Mouse (Mus musculus) forebrain, embryonic 14.5 days (tissue): ENCODE data around the gene Fbxw8. TPM values are rescaled to one million over a fixed set of nuclear protein-coding genes. Genes with fewer than 3 reads are reported as not detected.

ENCODE experiments used
- ATAC-seq: fragments of 200-750 bp; cut with Nextera tagmentation; 2 replicates; pipeline ENCODE4 v1.8.0; 2017; ENCODE audit warnings: mild to moderate bottlenecking, moderate library complexity
- DNase-seq: peaks from one replicate; pipeline ENCODE4 v3.0.0-alpha.2; 2015; ENCODE audit warnings: low spot score
- H3K27ac ChIP-seq: fragments of 300-500 bp; sonication (generic); 2 replicates; pipeline ENCODE4 v1.5.1; 2014; ENCODE audit warnings: low read depth, mild to moderate bottlenecking, control low read depth, low read length, moderate library complexity
- H3K27me3 ChIP-seq: fragments of 300-500 bp; sonication (generic); replicated peaks from 2 replicates; pipeline ENCODE4 v1.6.1; 2014; ENCODE audit warnings: low read length, control low read depth, mixed read lengths; ENCODE audit not compliant: control insufficient read depth, insufficient read depth
- H3K36me3 ChIP-seq: fragments of 300-500 bp; sonication (generic); 2 replicates; pipeline ENCODE4 v1.6.1; 2014; ENCODE audit warnings: low read length, control low read depth; ENCODE audit not compliant: control insufficient read depth, insufficient read depth
- H3K4me1 ChIP-seq: fragments of 300-500 bp; sonication (generic); 2 replicates; pipeline ENCODE4 v1.6.1; 2014; ENCODE audit warnings: antibody characterized with exemption, low read length, control low read depth; ENCODE audit not compliant: control insufficient read depth, insufficient read depth
- H3K4me2 ChIP-seq: fragments of 300-500 bp; sonication (generic); 2 replicates; pipeline ENCODE4 v1.6.1; 2014; ENCODE audit warnings: mild to moderate bottlenecking, control low read depth, low read length
- H3K4me3 ChIP-seq: fragments of 300-500 bp; sonication (generic); 2 replicates; pipeline ENCODE4 v1.5.1; 2014; ENCODE audit warnings: low read depth, low read length, control low read depth
- H3K9ac ChIP-seq: fragments of 300-500 bp; sonication (generic); 2 replicates; pipeline ENCODE4 v1.6.1; 2014; ENCODE audit warnings: mild to moderate bottlenecking, low read length, control low read depth, moderate library complexity
- H3K9me3 ChIP-seq: fragments of 300-500 bp; sonication (generic); replicated peaks from 2 replicates; pipeline ENCODE4 v1.6.1; 2016; ENCODE audit warnings: low read length, control low read depth, mixed read lengths; ENCODE audit not compliant: control insufficient read depth
- WGBS: fragments of 180-500 bp; shearing (Covaris S2); extraction: QIAGEN DNeasy Blood & Tissue Kit; methylation state at CpG from one replicate; pipeline ENCODE4 v1.1.7; 2014; 5-methylcytosine and 5-hydroxymethylcytosine counted together
- polyA plus RNA-seq: library from polyadenylated mRNA; unstranded; fragments of >200 nt; fragmentation: Nextera tagmentation; extraction: Ambion mirVana; gene quantifications from 2 replicates; pipeline ENCODE4 v1.2.1, GENCODE M21; 2014

Gene Fbxw8
- polyA plus RNA-seq, 1 experiment from 2014 or later: 19.5 TPM

DNA sequence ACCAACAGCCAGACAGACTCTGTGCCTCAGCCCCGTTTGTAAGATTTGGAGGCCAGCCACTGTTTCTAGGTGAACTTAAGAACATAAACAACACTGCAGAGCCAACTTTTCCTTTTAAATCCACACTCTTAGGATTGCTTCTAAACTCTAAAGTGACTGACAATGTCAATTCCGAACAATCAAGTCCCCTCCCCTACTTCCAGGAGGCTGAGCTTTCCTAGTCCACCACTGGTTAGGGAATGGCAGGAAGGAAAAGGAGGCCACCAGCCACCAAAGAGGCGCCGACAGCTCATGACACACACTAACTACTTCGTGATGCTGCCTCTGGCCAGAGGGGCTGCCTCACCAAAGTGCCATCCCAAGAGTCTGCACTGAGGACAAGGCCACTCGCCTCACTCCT, 10.5 kb downstream of the Fbxw8 start:
- H3K27me3 ChIP-seq: no peaks in the 10 kb centered on the region
- DNase-seq (no peak), ATAC-seq (no peak)
- H3K9me3 ChIP-seq: no peaks in the 10 kb centered on the region
- no peak overlapping the region for H3K9ac ChIP-seq
- 91% methylated on average over 6 of the region's 6 CpGs for WGBS
- H3K4me3 ChIP-seq: no peak overlapping the region
- H3K36me3 ChIP-seq: peaks cover 29% of the 10 kb centered on the region
- H3K4me2 ChIP-seq: no peak overlapping the region
- H3K27ac ChIP-seq: no peak overlapping the region
- no peaks in the 10 kb centered on the region; the same call in 1 of the 2 replicates for H3K4me1 ChIP-seq

DNA sequence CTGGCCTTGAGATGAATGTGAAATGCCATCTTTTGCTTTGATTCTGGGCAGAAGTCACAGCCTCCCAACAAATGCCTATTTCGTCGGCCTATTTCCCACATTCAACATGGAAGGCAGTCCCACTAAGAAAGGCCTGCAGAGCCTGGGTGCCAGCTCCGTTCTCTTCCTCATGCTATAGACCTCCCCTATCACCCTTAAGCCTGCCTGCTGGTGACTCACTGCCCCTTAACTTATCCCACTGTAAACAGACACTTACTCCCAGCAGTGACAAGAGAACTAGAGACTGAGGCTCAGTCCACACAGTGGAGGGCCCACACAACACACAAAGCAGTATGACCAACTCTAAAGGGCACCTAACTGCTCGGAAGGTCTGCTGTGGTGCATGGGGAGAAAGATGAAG, 10.9 kb downstream of the Fbxw8 start:
- Histone ChIP-seq H3K9ac (no peak overlapping the region), H3K4me3 (no peak overlapping the region), H3K27me3 (no peaks in the 10 kb centered on the region), H3K36me3 (peaks cover 33% of the 10 kb centered on the region), H3K27ac (no peak overlapping the region), H3K9me3 (no peaks in the 10 kb centered on the region), H3K4me2 (no peak overlapping the region), H3K4me1 (no peaks in the 10 kb centered on the region; the same call in 1 of the 2 replicates)
- DNase-seq (no peak), ATAC-seq (no peak)
- WGBS: 93% methylated on average over 4 of the region's 4 CpGs

DNA sequence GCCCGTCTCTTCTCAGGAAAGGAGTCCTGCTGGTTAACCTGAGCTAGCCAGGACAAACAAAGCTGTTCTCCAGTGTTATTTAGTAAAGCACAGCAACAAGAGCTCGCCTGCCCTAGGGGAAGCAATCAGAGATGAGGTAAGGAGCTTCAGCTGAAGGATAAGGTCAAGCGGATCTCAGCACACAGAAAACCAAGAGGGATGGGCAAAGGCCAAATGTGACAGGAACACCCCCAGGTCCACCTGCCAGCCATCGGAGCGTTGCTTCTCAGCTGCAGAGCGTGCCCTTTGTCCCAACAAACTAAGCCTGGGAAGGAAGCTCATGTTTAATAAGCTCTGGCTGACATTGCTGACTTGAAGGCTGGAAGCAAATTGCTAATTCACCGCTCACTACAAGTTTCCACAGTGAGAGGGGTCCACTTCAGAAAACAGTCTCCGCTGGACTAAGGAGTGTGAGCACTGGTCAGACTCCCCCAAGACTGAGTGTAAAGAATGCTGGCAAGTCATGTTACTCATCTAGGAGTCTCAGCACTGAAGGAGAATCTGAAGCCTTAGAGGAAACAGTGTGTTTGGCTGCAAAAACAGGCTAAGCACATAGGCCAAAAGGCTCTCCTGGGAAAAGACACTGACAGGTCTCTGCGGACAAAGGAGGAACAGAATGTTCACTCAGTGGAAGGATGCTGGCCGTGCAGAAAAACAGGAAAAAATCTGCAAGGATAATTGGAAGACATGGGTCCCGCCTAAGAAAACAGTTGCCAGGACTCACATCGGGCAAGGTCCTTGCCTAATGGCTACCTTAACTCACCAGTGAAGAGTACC, 11.8 kb downstream of the Fbxw8 start:
- Histone ChIP-seq H3K36me3 (peaks cover 42% of the 10 kb centered on the region), H3K27me3 (no peaks in the 10 kb centered on the region), H3K9ac (no peak overlapping the region), H3K4me3 (no peak overlapping the region), H3K27ac (no peak overlapping the region), H3K4me2 (no peak overlapping the region), H3K9me3 (no peaks in the 10 kb centered on the region), H3K4me1 (no peaks in the 10 kb centered on the region; the same call in 1 of the 2 replicates)
- WGBS: 80% methylated on average over 12 of the region's 12 CpGs
- no peak for ATAC-seq
- no peak for DNase-seq

- Histone ChIP-seq H3K27me3 (no peaks in the 10 kb centered on the region), H3K36me3 (peaks cover 50% of the 10 kb centered on the region), H3K4me2 (no peak overlapping the region), H3K9ac (no peak overlapping the region), H3K4me1 (no peaks in the 10 kb centered on the region; the same call in 1 of the 2 replicates), H3K4me3 (no peak overlapping the region), H3K27ac (no peak overlapping the region), H3K9me3 (no peaks in the 10 kb centered on the region)
- DNase-seq: no peak
- no peak for ATAC-seq
- 92% methylated on average over 8 of the region's 8 CpGs for WGBS
These were observed 12.8 kb downstream of the Fbxw8 start for GRCm38 (mm10) chr5:118142471-118142870.

- Histone ChIP-seq H3K4me2 (no peak overlapping the region), H3K36me3 (peaks cover 53% of the 10 kb centered on the region), H3K4me1 (no peaks in the 10 kb centered on the region), H3K9me3 (no peaks in the 10 kb centered on the region), H3K9ac (no peak overlapping the region), H3K27me3 (no peaks in the 10 kb centered on the region), H3K4me3 (no peak overlapping the region), H3K27ac (no peak overlapping the region)
- ATAC-seq (no peak), DNase-seq (no peak)
- WGBS: 92% methylated on average over 8 of the region's 8 CpGs
These were observed 15.6 kb downstream of the Fbxw8 start for GRCm38 (mm10) chr5:118139630-118140029.

GRCm38 (mm10) chr5:118136391-118136790, 18.9 kb downstream of the Fbxw8 start:
- no peak overlapping the region for H3K9ac ChIP-seq
- ATAC-seq: no peak

GRCm38 (mm10) chr5:118128651-118129050, 26.6 kb downstream of the Fbxw8 start:
- no peak; the same call in 1 of the 2 replicates for ATAC-seq
- Histone ChIP-seq H3K9me3 (no peaks in the 10 kb centered on the region), H3K36me3 (peaks cover 45% of the 10 kb centered on the region), H3K27ac (peak overlapping the region; percentile 46; the same call in 1 of the 2 replicates), H3K4me1 (no peaks in the 10 kb centered on the region), H3K9ac (no peak overlapping the region), H3K4me2 (no peak overlapping the region), H3K4me3 (no peak overlapping the region), H3K27me3 (no peaks in the 10 kb centered on the region)
- WGBS: 75% methylated on average over 9 of the region's 9 CpGs
- DNase-seq: peak; percentile 35

More at GRCm38 (mm10) chr5:118136391-118136790, 18.9 kb downstream of the Fbxw8 start:
- no peak for DNase-seq
- WGBS: 90% methylated on average over 5 of the region's 5 CpGs
- Histone ChIP-seq H3K36me3 (peaks cover 44% of the 10 kb centered on the region), H3K4me2 (no peak overlapping the region), H3K4me3 (no peak overlapping the region), H3K9me3 (no peaks in the 10 kb centered on the region), H3K27me3 (no peaks in the 10 kb centered on the region), H3K27ac (no peak overlapping the region), H3K4me1 (no peaks in the 10 kb centered on the region)

- no peak for ATAC-seq
- Histone ChIP-seq H3K27ac (peak overlapping the region; percentile 46; the same call in 1 of the 2 replicates), H3K4me2 (no peak overlapping the region), H3K4me1 (no peaks in the 10 kb centered on the region), H3K4me3 (no peak overlapping the region), H3K9me3 (no peaks in the 10 kb centered on the region), H3K36me3 (peaks cover 45% of the 10 kb centered on the region), H3K27me3 (no peaks in the 10 kb centered on the region), H3K9ac (no peak overlapping the region)
- peak; percentile 50 for DNase-seq
- 74% methylated on average over 6 of the region's 6 CpGs for WGBS
These were observed 27.1 kb downstream of the Fbxw8 start for GRCm38 (mm10) chr5:118128208-118128607.

- Histone ChIP-seq H3K27me3 (no peaks in the 10 kb centered on the region), H3K4me1 (no peaks in the 10 kb centered on the region), H3K27ac (no peak overlapping the region), H3K9me3 (no peaks in the 10 kb centered on the region), H3K9ac (no peak overlapping the region), H3K4me2 (no peak overlapping the region), H3K4me3 (no peak overlapping the region), H3K36me3 (peaks cover 40% of the 10 kb centered on the region)
- no peak for ATAC-seq
- WGBS: 87% methylated on average over 4 of the region's 4 CpGs
- no peak for DNase-seq
These were observed 28.6 kb downstream of the Fbxw8 start for GRCm38 (mm10) chr5:118126671-118127070.
